Mouse (Mus musculus) olfactory bulb, adult 2 months (tissue): Measurements from ENCODE around the gene Xkr7.

ENCODE experiments used
- CTCF ChIP-seq: fragments of 200-500 bp; IDR thresholded peaks from 2 replicates; pipeline ENCODE4 v1.5.1; 2012; ENCODE audit warnings: low read depth, mild to moderate bottlenecking, low read length, moderate library complexity; ENCODE audit not compliant: insufficient read depth
- POLR2A ChIP-seq: fragments of 200-500 bp; IDR thresholded peaks from 2 replicates; pipeline ENCODE4 v1.6.1; 2012; ENCODE audit warnings: mild to moderate bottlenecking, low read depth, low read length, moderate library complexity; ENCODE audit not compliant: insufficient read depth

DNA sequence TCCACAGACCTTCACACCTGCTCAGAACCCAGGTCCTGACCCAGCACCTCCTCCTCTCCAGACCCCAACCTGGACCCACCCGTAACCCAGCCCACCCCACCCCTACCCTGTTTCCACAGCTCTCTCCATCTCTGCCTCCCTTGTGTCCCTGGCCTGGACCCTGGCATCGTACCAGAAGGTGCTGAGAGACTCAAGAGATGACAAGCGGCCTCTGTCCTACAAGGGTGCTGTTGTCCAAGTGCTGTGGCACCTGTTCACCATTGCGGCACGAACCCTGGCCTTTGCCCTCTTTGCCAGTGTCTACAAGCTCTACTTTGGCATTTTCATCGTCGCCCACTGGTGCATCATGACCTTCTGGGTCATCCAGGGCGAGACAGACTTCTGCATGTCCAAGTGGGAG is 22.2 kb downstream of the Xkr7 start:
- TF ChIP-seq POLR2A (no peak), CTCF (no peak)
